In the genomic region with DNA sequence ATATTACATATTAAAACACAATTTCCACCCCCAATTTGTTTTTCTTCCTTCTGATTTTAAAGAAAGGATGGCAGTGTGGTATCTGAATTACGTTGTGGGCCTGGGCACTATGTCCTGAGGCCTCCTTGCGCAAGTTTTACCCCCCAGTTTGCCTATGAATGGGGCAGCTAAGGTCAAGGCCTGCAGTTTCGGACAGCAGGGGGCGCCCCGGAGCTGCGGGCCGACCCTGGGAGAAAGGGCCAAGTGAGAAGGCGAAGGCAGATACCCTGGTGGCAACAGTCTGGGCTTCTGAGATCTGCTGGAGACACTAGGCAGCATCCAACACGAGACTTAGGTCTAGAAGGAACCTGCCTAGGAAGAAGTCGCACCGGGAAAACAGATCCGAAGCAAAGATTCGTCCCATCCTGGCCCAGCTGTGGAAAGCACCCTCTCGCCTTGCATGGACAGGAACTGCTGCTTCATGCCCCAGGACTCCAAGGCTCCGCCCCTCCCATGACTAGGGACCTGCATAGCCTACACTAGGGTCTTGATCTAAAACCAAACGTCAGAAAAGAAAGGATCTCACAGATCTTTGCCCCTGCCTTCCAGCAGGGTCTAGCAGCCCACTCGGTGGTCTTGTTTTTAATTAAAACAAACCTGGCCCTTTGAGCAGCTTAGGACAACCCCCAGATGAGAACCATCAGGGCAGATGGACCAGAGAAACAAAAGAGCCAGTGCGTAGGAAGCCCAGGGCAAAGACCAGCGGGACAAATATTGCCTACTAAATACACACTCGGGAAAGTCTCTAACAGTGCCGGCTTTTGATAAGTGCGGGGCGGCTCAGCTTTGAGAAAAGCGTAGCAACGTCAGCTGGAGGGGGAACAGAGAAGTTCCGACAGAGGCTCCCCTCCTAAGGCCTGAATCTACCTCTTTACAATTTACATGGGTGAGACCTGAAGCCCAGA, we compare ENCODE assay signal across 8 mouse cellular contexts.
DNase-seq lines count a peak whose midpoint lies in the region; ATAC-seq lines count a peak whose summit lies in the region.

No protein-coding gene starts in this region.

- H3K4me3 ChIP-seq in heart, embryonic 16.5 days (ENCODE audit: low read length), result no peak overlapping the region
- no peak overlapping the region for H3K4me3 ChIP-seq in stomach, embryonic 15.5 days (replicated peaks)

- no peaks in the 10 kb centered on the region for H3K27me3 ChIP-seq in heart, embryonic 16.5 days (ENCODE audit: control insufficient read depth, insufficient read depth, low read length)
- H3K27me3 ChIP-seq in stomach, embryonic 15.5 days (replicated peaks), result no peaks in the 10 kb centered on the region

- H3K9ac ChIP-seq in heart, embryonic 16.5 days (ENCODE audit: low read length), result no peak overlapping the region
- H3K9ac ChIP-seq in stomach, embryonic 15.5 days, result no peak overlapping the region

- H3K36me3 ChIP-seq in heart, embryonic 16.5 days (ENCODE audit: control insufficient read depth, insufficient read depth), result no peaks in the 10 kb centered on the region
- H3K36me3 ChIP-seq in stomach, embryonic 15.5 days, result no peaks in the 10 kb centered on the region

- no peaks in the 10 kb centered on the region for H3K4me1 ChIP-seq in heart, embryonic 16.5 days (ENCODE audit: control insufficient read depth, insufficient read depth, low read length)
- no peaks in the 10 kb centered on the region for H3K4me1 ChIP-seq in stomach, embryonic 15.5 days

- no peak overlapping the region for H3K27ac ChIP-seq in heart, embryonic 16.5 days (ENCODE audit: low read length)
- H3K27ac ChIP-seq in stomach, embryonic 15.5 days, result no peak overlapping the region

- H3K9me3 ChIP-seq in heart, embryonic 16.5 days (replicated peaks; ENCODE audit: control insufficient read depth, low read length), result no peaks in the 10 kb centered on the region
- no peaks in the 10 kb centered on the region for H3K9me3 ChIP-seq in stomach, embryonic 15.5 days

- ATAC-seq in heart, embryonic 16.5 days (replicated peaks; ENCODE audit: extremely low read depth, insufficient read depth, low FRiP score), result no peak
- peak; percentile 96 for ATAC-seq in megakaryocyte progenitor cell, adult 5-6 weeks (replicated peaks; ENCODE audit: poor library complexity)
- ATAC-seq in stomach, embryonic 15.5 days (ENCODE audit: insufficient read depth, low FRiP score, low read depth), result no peak

- DNase-seq in adrenal gland, adult (ENCODE audit: inconsistent age in 2 of 2, low spot score in 1 of 2), result peak; percentile 68 to 86
- DNase-seq in adrenal gland, adult 8-10 months, result no peak
- DNase-seq in adrenal gland, adult 18-20 months (ENCODE audit: low spot score in 2 of 2), result peak; percentile 62 to 83
- DNase-seq in embryo, embryonic 11.5 days (ENCODE audit: low read depth, low spot score), result peak; percentile 42
- DNase-seq in left cerebral cortex, adult 11 months (ENCODE audit: low spot score), result peak; percentile 29

- 0 out of 2 replicates have a peak overlapping the region, but pooled peaks have one; percentile 10 for H3K4me2 ChIP-seq in heart, embryonic 16.5 days (ENCODE audit: low read depth, low read length)
- H3K4me2 ChIP-seq in stomach, embryonic 15.5 days, result peak overlapping the region; percentile 32; the same call in 1 of the 2 replicates

- WGBS in heart, embryonic 16.5 days, result 41% methylated on average over 26 of the region's 26 CpGs
- 40% methylated on average over 26 of the region's 26 CpGs for WGBS in stomach, embryonic 15.5 days
